Mouse (Mus musculus) cerebellum, adult (tissue): ENCODE measurements around the gene Rnf181.

Experiments used
- ATAC-seq: cut with Nextera tagmentation; 2 replicates; pipeline ENCODE4 v1.9.2; 2017; ENCODE audit warnings: mild to moderate bottlenecking, moderate library complexity, mixed read lengths; ENCODE audit not compliant: insufficient number of reproducible peaks, low FRiP score, low TSS enrichment

The Rnf181 gene

GRCm38 (mm10) chr6:72386561-72386960 is 19.8 kb upstream of the Rnf181 start:
- ATAC-seq = no peak

- ATAC-seq = no peak
These were observed 18.5 kb upstream of the Rnf181 start for GRCm38 (mm10) chr6:72385258-72385657.

- ATAC-seq = no peak
These were observed 17.2 kb upstream of the Rnf181 start for GRCm38 (mm10) chr6:72383952-72384351.

- ATAC-seq = no peak
These were observed 16.5 kb upstream of the Rnf181 start for GRCm38 (mm10) chr6:72383142-72383820.

- no peak for ATAC-seq
These were observed 15.7 kb upstream of the Rnf181 start for GRCm38 (mm10) chr6:72382494-72382893.

- ATAC-seq = no peak
These were observed 13.5 kb upstream of the Rnf181 start, which contains the start of gene Vamp5 for GRCm38 (mm10) chr6:72380131-72380770. Gene Vamp5 (minus strand): TSS chr6:72380468.

- ATAC-seq = no peak
These were observed 12.8 kb upstream of the Rnf181 start for GRCm38 (mm10) chr6:72379377-72380130.

GRCm38 (mm10) chr6:72378510-72379234 is 11.9 kb upstream of the Rnf181 start:
- ATAC-seq = no peak

- no peak for ATAC-seq
These were observed 8.2 kb upstream of the Rnf181 start for GRCm38 (mm10) chr6:72374820-72375563.

- no peak for ATAC-seq
These were observed 7.5 kb upstream of the Rnf181 start for GRCm38 (mm10) chr6:72374206-72374605.

GRCm38 (mm10) chr6:72373184-72373583 is 6.4 kb upstream of the Rnf181 start:
- no peak for ATAC-seq

GRCm38 (mm10) chr6:72371571-72371970 is 4.8 kb upstream of the Rnf181 start:
- no peak for ATAC-seq

- ATAC-seq = no peak
These were observed 4.4 kb upstream of the Rnf181 start for GRCm38 (mm10) chr6:72371147-72371546.

GRCm38 (mm10) chr6:72370091-72370490 is 3.3 kb upstream of the Rnf181 start:
- ATAC-seq = no peak

GRCm38 (mm10) chr6:72369557-72369956 is 2.8 kb upstream of the Rnf181 start:
- ATAC-seq = no peak

GRCm38 (mm10) chr6:72367460-72367974 is 761 bp upstream of the Rnf181 start:
- no peak for ATAC-seq

GRCm38 (mm10) chr6:72366304-72366703 is 452 bp downstream of the Rnf181 start:
- ATAC-seq = no peak

- no peak for ATAC-seq
These were observed 1.8 kb downstream of the Rnf181 start for GRCm38 (mm10) chr6:72364985-72365384.

- no peak for ATAC-seq
These were observed 2.7 kb downstream of the Rnf181 start for GRCm38 (mm10) chr6:72364009-72364408.
